ENCODE assay signal across 13 mouse cellular contexts in genomic region chr16:30190935-30191514, GRCm38 (mm10).
DNase-seq lines count a peak whose midpoint lies in the region; ATAC-seq lines count a peak whose summit lies in the region.
"Had no signal": no experiment of that assay in that cellular context is flagged by ENCODE, and none has a peak within 500 bp of the region (broad histone marks: within the 10 kb centered on the region; RNA-seq: fewer than 3 reads in every experiment).

No protein-coding gene starts in this region.

- H3K9me3 ChIP-seq in embryonic facial prominence, embryonic 11.5 days (replicated peaks; ENCODE audit: control insufficient read depth, low read length) = no peaks in the 10 kb centered on the region
- no peaks in the 10 kb centered on the region for H3K9me3 ChIP-seq in limb, embryonic 12.5 days
- H3K9me3 ChIP-seq: forebrain, embryonic 15.5 days; liver, embryonic 12.5 days; midbrain, embryonic 12.5 days had no signal

- no peak overlapping the region for H3K4me2 ChIP-seq in embryonic facial prominence, embryonic 11.5 days (ENCODE audit: low read depth, low read length)
- 0 out of 2 replicates have a peak overlapping the region, but pooled peaks have one; percentile 1 for H3K4me2 ChIP-seq in limb, embryonic 12.5 days
- H3K4me2 ChIP-seq: forebrain, embryonic 15.5 days; liver, embryonic 12.5 days; midbrain, embryonic 12.5 days had no signal

- no peaks in the 10 kb centered on the region for H3K27me3 ChIP-seq in embryonic facial prominence, embryonic 11.5 days (ENCODE audit: control insufficient read depth, insufficient read depth, low read length)
- peaks cover 15% of the 10 kb centered on the region for H3K27me3 ChIP-seq in limb, embryonic 12.5 days
- H3K27me3 ChIP-seq: forebrain, embryonic 15.5 days had no signal

- DNase-seq in kidney, postnatal 10 days = peak; percentile 45
- no peak for DNase-seq in kidney, adult 8-10 months
- peak; percentile 52 for DNase-seq in MN1 (ENCODE audit: low spot score)
- peak; percentile 64 for DNase-seq in embryonic facial prominence, embryonic 11.5 days (ENCODE audit: low spot score)
- DNase-seq in left cerebral cortex, postnatal 36 days (ENCODE audit: low spot score in 2 of 2) = no peak
- DNase-seq: cerebellum, postnatal 14 days; kidney, adult 9 months had no signal

- no peaks in the 10 kb centered on the region for H3K36me3 ChIP-seq in embryonic facial prominence, embryonic 11.5 days (replicated peaks; ENCODE audit: control insufficient read depth, insufficient read depth, low read depth, low read length)
- no peaks in the 10 kb centered on the region for H3K36me3 ChIP-seq in limb, embryonic 12.5 days
- H3K36me3 ChIP-seq: forebrain, embryonic 15.5 days; liver, embryonic 12.5 days; midbrain, embryonic 12.5 days had no signal

- 49% methylated on average over 15 of the region's 15 CpGs for WGBS in embryonic facial prominence, embryonic 11.5 days
- WGBS in limb, embryonic 12.5 days = 35% methylated on average over 15 of the region's 15 CpGs

- no peak overlapping the region for H3K27ac ChIP-seq in embryonic facial prominence, embryonic 11.5 days (replicated peaks; ENCODE audit: low read depth, low read length)
- H3K27ac ChIP-seq in limb, embryonic 12.5 days = peak overlapping the region; percentile 32; the same call in 1 of the 2 replicates
- H3K27ac ChIP-seq: forebrain, embryonic 15.5 days; hindbrain, postnatal 0 days; liver, embryonic 12.5 days; midbrain, embryonic 12.5 days had no signal

- H3K9ac ChIP-seq in embryonic facial prominence, embryonic 11.5 days (replicated peaks; ENCODE audit: low read length) = no peak overlapping the region
- no peak overlapping the region for H3K9ac ChIP-seq in limb, embryonic 12.5 days (replicated peaks)
- H3K9ac ChIP-seq: forebrain, embryonic 15.5 days; liver, embryonic 12.5 days; midbrain, embryonic 12.5 days had no signal

- H3K4me3 ChIP-seq in embryonic facial prominence, embryonic 11.5 days (ENCODE audit: low read depth, low read length) = no peak overlapping the region
- H3K4me3 ChIP-seq in limb, embryonic 12.5 days (replicated peaks) = no peak overlapping the region
- H3K4me3 ChIP-seq: forebrain, embryonic 15.5 days; liver, embryonic 12.5 days; midbrain, embryonic 12.5 days had no signal

- H3K4me1 ChIP-seq in embryonic facial prominence, embryonic 11.5 days (ENCODE audit: control insufficient read depth, insufficient read depth, low read length) = peaks cover 14% of the 10 kb centered on the region
- H3K4me1 ChIP-seq in limb, embryonic 12.5 days (replicated peaks) = peaks cover 66% of the 10 kb centered on the region

- no peak for ATAC-seq in embryonic facial prominence, embryonic 11.5 days (replicated peaks; ENCODE audit: insufficient number of reproducible peaks, low FRiP score, low TSS enrichment, low read depth)
- no peak for ATAC-seq in limb, embryonic 12.5 days (ENCODE audit: insufficient number of reproducible peaks, insufficient read depth, low FRiP score, low TSS enrichment, low read depth)
- ATAC-seq in granulocyte monocyte progenitor cell, adult 5-6 weeks (replicated peaks; ENCODE audit: poor library complexity, severe bottlenecking) = no peak
- ATAC-seq: forebrain, embryonic 15.5 days; hindbrain, postnatal 0 days; liver, embryonic 12.5 days had no signal

- intact Hi-C loops in left cerebral cortex, postnatal 36 days (cut with DNase I) = no loop called here

Comparison
In these comparisons a context has a peak if more than half of its experiments do, and no peak if none do; other contexts are left out.
1. DNase-seq: peak in kidney, postnatal 10 days (single experiment), MN1 (single experiment) and embryonic facial prominence, embryonic 11.5 days (single experiment); none in kidney, adult 8-10 months (0 of 2) and left cerebral cortex, postnatal 36 days (0 of 2).